Mouse (Mus musculus) lung, embryonic 15.5 days (tissue): ENCODE measurements around the gene Esyt3. TPM values are rescaled to one million over a fixed set of nuclear protein-coding genes. Genes with fewer than 3 reads are reported as not detected.

Experiments
- ATAC-seq: fragments of 200-750 bp; cut with Nextera tagmentation; 2 replicates; pipeline ENCODE4 v1.8.0; 2017; ENCODE audit warnings: moderate number of reproducible peaks, borderline replicate concordance; ENCODE audit not compliant: low FRiP score, low TSS enrichment; ENCODE audit errors: extremely low read depth
- H3K27ac ChIP-seq: fragments of 300-500 bp; sonication (generic); 2 replicates; pipeline ENCODE4 v1.5.1; 2015; ENCODE audit warnings: moderate library complexity, mild to moderate bottlenecking, inconsistent platforms
- H3K27me3 ChIP-seq: fragments of 300-500 bp; sonication (generic); 2 replicates; pipeline ENCODE4 v1.6.1; 2015; ENCODE audit warnings: inconsistent platforms
- H3K36me3 ChIP-seq: fragments of 300-500 bp; sonication (generic); 2 replicates; pipeline ENCODE4 v1.6.1; 2015; ENCODE audit warnings: inconsistent platforms
- H3K4me1 ChIP-seq: fragments of 300-500 bp; sonication (generic); 2 replicates; pipeline ENCODE4 v1.6.1; 2015; ENCODE audit warnings: inconsistent platforms
- H3K4me2 ChIP-seq: fragments of 300-500 bp; sonication (generic); 2 replicates; pipeline ENCODE4 v1.6.1; 2015; ENCODE audit warnings: inconsistent platforms, mild to moderate bottlenecking, moderate library complexity
- H3K4me3 ChIP-seq: fragments of 300-500 bp; sonication (generic); 2 replicates; pipeline ENCODE4 v1.5.1; 2015; ENCODE audit warnings: mild to moderate bottlenecking, inconsistent platforms
- H3K9ac ChIP-seq: fragments of 300-500 bp; sonication (generic); 2 replicates; pipeline ENCODE4 v1.6.1; 2015; ENCODE audit warnings: inconsistent platforms
- H3K9me3 ChIP-seq: fragments of 300-500 bp; sonication (generic); 2 replicates; pipeline ENCODE4 v1.6.1; 2016; ENCODE audit warnings: inconsistent platforms
- WGBS: fragments of 180-500 bp; shearing (Covaris S2); methylation state at CpG from one replicate; pipeline ENCODE4 v1.1.7; 2015; 5-methylcytosine and 5-hydroxymethylcytosine counted together
- polyA plus RNA-seq: library from polyadenylated mRNA; unstranded; fragments of >200 nt; fragmentation: Nextera tagmentation; extraction: Ambion mirVana; gene quantifications from 2 replicates; pipeline ENCODE4 v1.2.1, GENCODE M21; 2015

Esyt3 gene
- polyA plus RNA-seq, 1 experiment from 2014 or later = 0.98 TPM

DNA sequence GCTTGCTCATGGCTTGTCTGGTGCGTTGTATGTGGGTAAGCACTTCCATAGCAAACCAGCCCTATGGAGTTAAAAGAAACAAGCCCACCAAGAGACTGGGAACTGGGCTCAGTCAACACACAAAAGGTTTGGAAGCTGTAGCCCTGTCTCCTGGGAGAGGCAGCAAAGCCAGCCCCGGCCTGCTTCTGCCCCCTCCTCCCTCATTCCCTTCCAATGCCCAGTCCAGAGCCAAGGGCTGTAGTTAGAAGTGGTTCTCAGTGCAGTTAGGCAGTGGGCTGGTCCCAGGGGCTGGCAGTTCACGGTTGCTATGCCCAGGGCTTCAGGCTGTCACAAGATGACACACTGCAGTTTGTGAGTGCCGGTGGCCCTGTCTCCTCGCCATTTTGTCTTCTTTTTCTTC is 29.7 kb upstream of the Esyt3 start:
- 72% methylated on average over 5 of the region's 5 CpGs for WGBS
- no peak overlapping the region for H3K4me3 ChIP-seq
- H3K36me3 ChIP-seq = no peaks in the 10 kb centered on the region

DNA sequence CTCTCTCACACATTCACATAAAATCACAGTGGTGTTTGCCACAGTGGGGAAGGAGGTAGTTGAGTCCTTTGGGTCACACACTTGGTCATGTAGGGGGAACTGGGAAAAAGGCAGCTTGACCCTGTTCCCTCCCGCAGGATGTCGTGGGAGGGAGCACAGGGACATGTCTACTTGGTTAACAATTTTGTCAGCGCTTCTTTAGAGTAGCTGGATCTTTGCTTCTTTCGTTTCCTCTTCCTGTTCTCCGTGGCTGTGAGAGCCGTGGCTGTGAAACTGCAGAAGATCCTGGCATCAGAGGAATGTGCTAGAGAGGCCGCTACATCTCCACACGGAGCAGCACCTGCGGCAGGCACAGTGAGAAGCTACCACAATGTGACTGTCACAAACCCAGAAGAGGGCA is 24.2 kb upstream of the Esyt3 start:
- no peaks in the 10 kb centered on the region for H3K36me3 ChIP-seq
- H3K27me3 ChIP-seq = no peaks in the 10 kb centered on the region
- H3K9me3 ChIP-seq = no peaks in the 10 kb centered on the region
- no peaks in the 10 kb centered on the region for H3K4me1 ChIP-seq
- WGBS = 59% methylated on average over 9 of the region's 9 CpGs
- H3K4me3 ChIP-seq = no peak overlapping the region
- H3K4me2 ChIP-seq = no peak overlapping the region
- ATAC-seq = no peak
- H3K27ac ChIP-seq = no peak overlapping the region
- H3K9ac ChIP-seq = no peak overlapping the region

More for the DNA sequence above, 29.7 kb upstream of the Esyt3 start:
- Histone ChIP-seq H3K4me2 (no peak overlapping the region), H3K9ac (no peak overlapping the region), H3K27ac (no peak overlapping the region), H3K27me3 (no peaks in the 10 kb centered on the region), H3K9me3 (no peaks in the 10 kb centered on the region), H3K4me1 (no peaks in the 10 kb centered on the region)
- no peak for ATAC-seq

DNA sequence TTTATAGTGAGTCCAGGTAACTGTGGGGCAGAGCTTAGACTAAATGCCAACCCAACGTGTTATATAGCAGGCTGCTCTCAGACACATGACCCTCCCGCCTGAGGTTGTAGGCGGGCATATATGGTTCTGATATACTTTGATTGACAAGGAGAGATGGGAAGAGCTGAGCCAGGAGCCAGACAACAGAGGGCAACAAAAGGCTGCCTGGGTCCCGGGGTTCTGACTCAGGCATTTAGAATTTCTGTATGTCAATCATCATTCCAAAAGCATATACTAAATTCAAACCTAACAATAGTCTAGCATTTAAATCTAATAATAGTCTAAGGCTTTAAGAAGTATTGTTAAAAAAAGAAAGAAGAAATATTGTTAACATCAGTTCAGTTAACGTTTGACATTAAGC is 20.8 kb upstream of the Esyt3 start:
- 54% methylated on average over 5 of the region's 5 CpGs for WGBS
- H3K4me2 ChIP-seq = no peak overlapping the region
- no peak for ATAC-seq

DNA sequence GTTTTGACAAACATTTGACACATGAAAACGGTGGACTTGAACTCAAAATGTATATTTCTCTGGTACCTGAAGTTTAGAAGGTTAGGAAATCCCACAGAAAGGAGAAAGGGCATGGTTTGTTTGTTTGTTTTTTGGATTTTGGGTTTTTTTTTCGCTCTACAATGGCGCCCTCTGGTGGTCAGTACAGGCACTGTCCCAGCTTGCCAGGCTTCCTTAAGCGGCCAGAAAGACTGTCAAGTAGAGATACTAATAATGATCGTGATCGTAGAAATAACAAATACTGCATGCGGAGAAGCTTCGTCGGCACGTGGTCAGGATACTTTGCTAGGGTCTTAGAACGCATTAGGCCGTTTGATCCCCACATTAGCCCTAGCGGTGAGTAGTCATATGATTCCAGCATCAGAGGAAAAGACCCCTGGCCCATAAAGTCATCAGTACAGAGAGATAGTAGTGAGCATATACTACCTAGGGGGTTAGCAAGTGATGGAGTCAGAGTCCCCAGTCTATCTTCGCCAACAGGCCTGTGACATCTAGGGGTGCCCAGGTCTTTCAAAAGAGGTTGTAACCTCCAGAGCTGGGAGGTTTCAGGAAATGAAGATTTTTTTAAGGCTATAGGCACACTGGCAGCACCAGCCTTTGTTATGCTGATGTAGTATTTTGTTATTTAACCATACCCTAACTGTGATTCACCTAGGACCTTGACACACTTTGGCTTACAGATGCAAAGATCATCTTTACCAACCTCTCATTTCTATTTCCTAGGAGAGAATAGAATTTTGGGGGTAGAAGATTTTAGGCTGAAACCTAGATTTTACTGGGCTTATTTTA is 18.4 kb upstream of the Esyt3 start:
- no peaks in the 10 kb centered on the region for H3K9me3 ChIP-seq
- no peaks in the 10 kb centered on the region for H3K36me3 ChIP-seq
- no peak overlapping the region for H3K9ac ChIP-seq
- no peaks in the 10 kb centered on the region for H3K27me3 ChIP-seq
- no peaks in the 10 kb centered on the region for H3K4me1 ChIP-seq
- ATAC-seq = no peak
- H3K27ac ChIP-seq = no peak overlapping the region
- H3K4me2 ChIP-seq = no peak overlapping the region
- WGBS = 6% methylated on average over 14 of the region's 14 CpGs
- H3K4me3 ChIP-seq = no peak overlapping the region

More for the DNA sequence above, 20.8 kb upstream of the Esyt3 start:
- H3K9ac ChIP-seq = no peak overlapping the region
- H3K9me3 ChIP-seq = no peaks in the 10 kb centered on the region
- H3K36me3 ChIP-seq = no peaks in the 10 kb centered on the region
- no peaks in the 10 kb centered on the region for H3K27me3 ChIP-seq
- H3K27ac ChIP-seq = no peak overlapping the region
- H3K4me1 ChIP-seq = no peaks in the 10 kb centered on the region
- H3K4me3 ChIP-seq = no peak overlapping the region

DNA sequence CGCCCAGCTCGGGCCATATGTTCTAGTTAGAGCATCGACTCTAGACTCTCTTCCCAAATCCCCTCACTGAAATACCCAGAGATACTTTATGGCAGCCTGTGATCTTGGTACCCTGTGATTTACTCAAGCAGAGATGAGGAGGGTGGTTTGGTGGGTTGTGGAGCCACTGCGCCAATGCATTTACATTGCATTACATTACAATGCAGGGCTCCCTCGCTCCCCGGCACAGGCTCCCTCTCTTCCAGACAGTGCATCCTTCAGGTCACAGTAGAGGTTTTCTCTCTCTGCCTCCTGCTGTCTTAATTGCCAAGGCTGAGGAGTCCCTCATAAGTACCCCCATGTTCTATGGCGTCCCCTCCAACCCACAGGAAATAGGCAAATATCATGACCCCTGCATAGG is 10.1 kb upstream of the Esyt3 start:
- Histone ChIP-seq H3K4me1 (no peaks in the 10 kb centered on the region), H3K9ac (no peak overlapping the region), H3K36me3 (no peaks in the 10 kb centered on the region), H3K4me3 (no peak overlapping the region), H3K27me3 (no peaks in the 10 kb centered on the region), H3K4me2 (no peak overlapping the region), H3K9me3 (no peaks in the 10 kb centered on the region), H3K27ac (no peak overlapping the region)
- WGBS = 72% methylated on average over 7 of the region's 7 CpGs
- no peak for ATAC-seq

DNA sequence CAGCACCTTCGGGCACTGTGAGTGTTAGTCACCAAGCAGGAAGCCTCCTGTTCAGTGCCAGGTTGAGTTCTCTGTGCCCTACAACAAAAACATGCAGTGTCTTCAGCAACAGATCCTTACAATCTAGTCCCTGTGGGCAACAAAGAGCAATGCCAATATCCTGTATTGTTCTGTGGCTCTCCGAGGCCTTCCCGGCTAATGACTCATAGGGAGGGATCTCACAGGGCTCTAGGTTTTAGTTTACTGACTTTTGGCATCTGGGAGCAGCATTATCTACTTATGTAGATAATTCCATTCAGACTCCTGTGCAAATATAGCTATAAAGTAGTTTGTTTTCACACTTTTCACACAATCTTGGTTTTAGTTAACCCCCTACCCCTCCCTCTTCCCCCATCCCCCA is 7.5 kb upstream of the Esyt3 start:
- H3K4me2 ChIP-seq = no peak overlapping the region
- H3K9me3 ChIP-seq = no peaks in the 10 kb centered on the region
- H3K4me3 ChIP-seq = no peak overlapping the region
- no peak overlapping the region for H3K9ac ChIP-seq
- no peaks in the 10 kb centered on the region for H3K36me3 ChIP-seq
- ATAC-seq = no peak
- WGBS = 65% methylated on average over 3 of the region's 3 CpGs
- no peaks in the 10 kb centered on the region for H3K27me3 ChIP-seq
- no peak overlapping the region for H3K27ac ChIP-seq
- H3K4me1 ChIP-seq = no peaks in the 10 kb centered on the region

DNA sequence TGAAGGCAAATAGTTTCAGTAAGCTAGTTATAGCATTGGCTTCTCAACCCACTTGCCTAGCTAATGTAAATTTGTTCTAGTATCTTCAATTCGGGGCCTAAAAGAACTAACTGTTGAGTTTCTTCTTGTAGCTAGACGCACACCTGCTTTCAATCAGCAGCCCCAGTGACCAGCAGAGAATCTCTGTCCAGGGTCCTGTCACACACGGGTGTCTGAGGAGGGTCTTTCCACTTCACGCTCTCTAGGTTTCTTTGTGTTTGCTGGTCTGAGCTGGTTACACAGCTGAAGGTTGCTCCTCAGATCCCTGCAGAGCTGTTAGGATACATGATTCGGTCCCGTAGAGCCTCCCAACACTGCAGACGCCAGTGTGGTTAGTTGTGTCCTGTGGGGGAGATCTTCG is 4.7 kb upstream of the Esyt3 start:
- no peak overlapping the region for H3K4me3 ChIP-seq
- H3K4me1 ChIP-seq = peaks cover 5% of the 10 kb centered on the region
- no peaks in the 10 kb centered on the region for H3K9me3 ChIP-seq
- H3K27ac ChIP-seq = no peak overlapping the region
- ATAC-seq = no peak
- H3K27me3 ChIP-seq = peaks cover 22% of the 10 kb centered on the region
- H3K9ac ChIP-seq = no peak overlapping the region
- 53% methylated on average over 8 of the region's 8 CpGs for WGBS
- H3K36me3 ChIP-seq = no peaks in the 10 kb centered on the region
- no peak overlapping the region for H3K4me2 ChIP-seq

DNA sequence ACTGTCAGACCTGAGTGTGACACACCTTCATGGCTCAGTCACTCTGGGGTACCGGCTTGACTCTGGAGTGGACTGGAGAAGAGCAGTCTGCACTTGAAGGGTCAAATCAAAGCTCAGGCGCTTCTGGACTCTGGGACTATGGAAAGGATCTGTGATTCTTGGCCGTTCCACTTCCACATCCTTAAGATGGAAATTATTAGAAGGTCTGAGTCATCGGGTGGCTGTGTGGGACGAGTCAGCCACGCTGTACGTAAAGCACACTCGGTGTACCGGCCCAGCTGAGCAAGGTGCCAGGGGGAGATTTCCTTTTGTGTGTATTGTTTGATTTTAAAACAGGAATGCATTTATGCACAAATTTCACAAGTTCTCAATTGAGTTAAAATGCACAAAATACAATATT is 3.6 kb upstream of the Esyt3 start:
- 78% methylated on average over 9 of the region's 9 CpGs for WGBS

DNA sequence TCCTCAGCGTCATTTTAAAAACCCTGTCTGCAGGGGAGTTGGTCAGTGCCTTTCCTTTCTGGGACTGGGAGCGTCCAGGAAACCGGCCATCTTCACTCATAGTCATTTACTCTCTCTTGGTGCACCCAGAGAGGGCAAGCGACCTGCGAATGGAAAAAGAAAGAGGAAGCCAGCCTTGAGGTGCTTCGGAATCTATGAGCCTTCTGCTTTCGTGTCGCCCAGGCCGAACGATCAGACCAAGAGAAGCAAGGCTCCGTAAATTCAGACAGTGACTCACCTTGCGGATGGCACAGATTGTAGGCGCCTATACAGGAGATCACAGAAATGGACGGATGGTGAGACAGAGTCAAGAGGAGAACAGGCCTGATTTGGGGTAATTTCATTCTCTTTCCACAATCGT is 655 bp upstream of the Esyt3 start:
- Histone ChIP-seq H3K36me3 (no peaks in the 10 kb centered on the region), H3K9ac (no peak overlapping the region), H3K27ac (no peak overlapping the region), H3K4me2 (no peak overlapping the region), H3K4me1 (peaks cover 12% of the 10 kb centered on the region), H3K4me3 (no peak overlapping the region), H3K27me3 (peaks cover 53% of the 10 kb centered on the region), H3K9me3 (no peaks in the 10 kb centered on the region)
- ATAC-seq = no peak
- 85% methylated on average over 15 of the region's 15 CpGs for WGBS

More for the DNA sequence above, 3.6 kb upstream of the Esyt3 start:
- no peak overlapping the region for H3K27ac ChIP-seq
- H3K36me3 ChIP-seq = no peaks in the 10 kb centered on the region
- no peak for ATAC-seq
- peaks cover 12% of the 10 kb centered on the region for H3K4me1 ChIP-seq
- no peaks in the 10 kb centered on the region for H3K9me3 ChIP-seq
- H3K27me3 ChIP-seq = peaks cover 34% of the 10 kb centered on the region
- no peak overlapping the region for H3K4me2 ChIP-seq
- H3K4me3 ChIP-seq = no peak overlapping the region
- no peak overlapping the region for H3K9ac ChIP-seq

DNA sequence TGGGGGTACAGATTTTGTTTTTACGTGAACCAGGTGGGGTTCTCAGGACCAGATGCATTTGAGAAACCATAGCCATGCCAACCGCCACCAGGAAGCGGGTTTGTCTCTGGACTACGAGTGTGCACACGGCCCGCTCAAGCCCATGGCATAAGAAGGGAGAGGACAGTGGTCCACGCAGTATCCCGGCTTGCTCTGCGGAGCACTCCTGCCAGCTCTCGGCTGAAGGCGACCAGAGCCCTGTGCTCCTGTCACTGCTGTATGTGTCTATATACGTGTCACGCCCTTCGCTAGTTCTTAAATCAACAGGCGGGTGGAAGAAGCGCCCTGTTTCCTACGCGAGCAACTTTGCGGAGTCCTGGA is 816 bp downstream of the Esyt3 start:
- Histone ChIP-seq H3K27me3 (peaks cover 53% of the 10 kb centered on the region), H3K36me3 (no peaks in the 10 kb centered on the region), H3K27ac (no peak overlapping the region), H3K9ac (0 out of 2 replicates have a peak overlapping the region, but pooled peaks have one; percentile 13), H3K4me2 (peak overlapping the region; percentile 83), H3K4me1 (peaks cover 12% of the 10 kb centered on the region), H3K9me3 (no peaks in the 10 kb centered on the region), H3K4me3 (peak overlapping the region; percentile 41)
- peak; percentile 12; the same call in 1 of the 2 replicates for ATAC-seq
- 4% methylated on average over 19 of the region's 19 CpGs for WGBS

DNA sequence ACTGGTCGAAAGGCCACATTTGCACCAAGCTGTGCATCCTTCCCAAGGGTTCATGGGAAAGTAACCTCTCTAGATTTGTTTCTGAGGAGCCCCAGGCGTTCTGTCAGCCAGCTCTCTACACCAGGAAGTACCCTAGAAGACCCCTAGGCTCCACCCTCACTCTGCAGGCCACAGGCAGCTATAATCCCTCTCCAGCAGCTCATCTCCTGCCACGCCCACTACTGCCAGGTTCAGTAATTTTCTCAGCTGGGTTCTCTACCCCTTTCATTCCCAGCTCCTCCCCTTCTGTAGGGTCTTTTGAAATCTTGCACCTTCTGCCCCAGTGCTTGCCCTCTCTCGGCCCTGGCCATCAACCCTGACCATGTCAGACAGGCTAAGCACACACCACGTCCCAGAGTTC is 2.4 kb downstream of the Esyt3 start:
- no peak overlapping the region for H3K4me2 ChIP-seq
- no peak overlapping the region for H3K27ac ChIP-seq
- H3K36me3 ChIP-seq = no peaks in the 10 kb centered on the region
- H3K27me3 ChIP-seq = peaks cover 53% of the 10 kb centered on the region
- peaks cover 12% of the 10 kb centered on the region for H3K4me1 ChIP-seq
- no peak overlapping the region for H3K4me3 ChIP-seq
- ATAC-seq = 0 out of 2 replicates have a peak, but pooled peaks have one; percentile 28
- 32% methylated on average over 5 of the region's 5 CpGs for WGBS
- H3K9ac ChIP-seq = no peak overlapping the region
- no peaks in the 10 kb centered on the region for H3K9me3 ChIP-seq

DNA sequence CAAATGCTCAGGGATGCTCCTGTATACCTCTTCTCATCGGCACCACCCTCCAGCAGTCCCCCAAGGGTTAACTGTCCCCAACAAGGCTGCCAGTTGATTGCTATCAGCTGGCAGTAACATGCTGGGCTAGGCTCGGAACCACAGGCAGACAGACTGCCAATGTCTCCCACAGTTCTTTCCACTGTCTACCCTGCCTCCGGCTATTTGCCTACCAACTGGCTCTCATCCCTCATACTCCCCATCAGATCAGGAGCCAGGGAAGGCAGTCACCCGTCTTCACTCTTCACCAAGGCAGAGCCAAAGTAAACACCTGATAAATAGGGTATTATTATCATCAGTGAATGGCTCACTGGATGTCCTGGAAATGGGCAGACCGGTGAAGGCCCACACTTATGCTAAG is 3.6 kb downstream of the Esyt3 start:
- Histone ChIP-seq H3K36me3 (no peaks in the 10 kb centered on the region), H3K4me2 (no peak overlapping the region), H3K27ac (no peak overlapping the region), H3K4me1 (peaks cover 12% of the 10 kb centered on the region), H3K27me3 (peaks cover 48% of the 10 kb centered on the region), H3K9me3 (no peaks in the 10 kb centered on the region), H3K4me3 (no peak overlapping the region), H3K9ac (no peak overlapping the region)
- ATAC-seq = no peak
- 44% methylated on average over 5 of the region's 5 CpGs for WGBS
